Mouse (Mus musculus): ENCODE data around the gene Nfkbib. TPM values are rescaled to one million over a fixed set of nuclear protein-coding genes. Genes with fewer than 3 reads are reported as not detected.
A peak's percentile ranks its signal among the peaks of the same experiment; 100 is the strongest.

Nfkbib gene
- total RNA-seq, 4 experiments from 2014 or later: 22.8 to 29.1 (median 28.1) TPM

DNA sequence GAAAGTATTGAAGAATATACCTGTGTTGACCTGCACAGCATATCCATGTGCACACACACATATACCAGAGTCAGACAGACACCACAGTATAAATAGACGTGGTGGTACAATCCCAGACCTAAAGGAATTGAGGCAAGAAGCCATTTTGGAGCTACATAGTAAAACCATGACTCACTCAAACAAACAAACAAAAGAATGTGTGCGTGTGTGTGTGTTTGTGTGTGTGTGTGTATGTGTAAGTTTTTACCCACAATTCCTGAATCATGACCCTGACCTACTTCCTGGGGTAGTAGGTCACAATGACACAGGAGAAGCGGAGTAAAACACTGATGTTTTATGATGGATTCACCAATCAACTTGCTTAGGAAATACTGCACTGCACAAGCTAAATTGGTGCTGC lies 34.1 kb upstream of the Nfkbib start:
- no peak for DNase-seq (ENCODE audit: low spot score)

- no peak for DNase-seq (ENCODE audit: low spot score)
Measured at GRCm38 (mm10) chr7:28799994-28800393, 32.7 kb upstream of the Nfkbib start.

DNA sequence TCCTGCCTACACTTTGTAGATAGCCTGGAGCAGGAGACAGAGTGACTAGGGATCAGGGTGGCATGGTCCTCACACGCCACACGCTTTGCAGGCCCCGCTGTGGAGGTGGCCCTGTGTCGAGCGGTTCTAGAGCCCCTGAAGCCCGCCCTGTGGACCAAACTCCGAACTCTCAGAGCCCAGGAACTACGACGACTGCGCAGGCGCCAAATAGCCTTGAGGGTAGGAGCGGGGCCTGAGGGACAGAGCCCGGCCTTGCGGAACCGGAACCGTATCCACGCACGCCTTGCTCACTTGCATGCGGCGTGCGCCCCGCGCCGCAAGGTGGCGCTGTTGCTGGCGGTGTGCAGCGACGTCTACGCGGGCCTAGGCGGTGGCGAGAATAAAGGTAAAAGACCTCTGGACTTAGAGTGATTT lies 29.3 kb upstream of the Nfkbib start:
- DNase-seq (ENCODE audit: low spot score): peak; percentile 78

- peak; percentile 49 for DNase-seq (ENCODE audit: low spot score)
Measured at GRCm38 (mm10) chr7:28795832-28796231, 28.5 kb upstream of the Nfkbib start.

GRCm38 (mm10) chr7:28794496-28794895 lies 27.2 kb upstream of the Nfkbib start:
- DNase-seq (ENCODE audit: low spot score): no peak

GRCm38 (mm10) chr7:28793834-28794233 lies 26.5 kb upstream of the Nfkbib start:
- peak; percentile 33 for DNase-seq (ENCODE audit: low spot score)

DNA sequence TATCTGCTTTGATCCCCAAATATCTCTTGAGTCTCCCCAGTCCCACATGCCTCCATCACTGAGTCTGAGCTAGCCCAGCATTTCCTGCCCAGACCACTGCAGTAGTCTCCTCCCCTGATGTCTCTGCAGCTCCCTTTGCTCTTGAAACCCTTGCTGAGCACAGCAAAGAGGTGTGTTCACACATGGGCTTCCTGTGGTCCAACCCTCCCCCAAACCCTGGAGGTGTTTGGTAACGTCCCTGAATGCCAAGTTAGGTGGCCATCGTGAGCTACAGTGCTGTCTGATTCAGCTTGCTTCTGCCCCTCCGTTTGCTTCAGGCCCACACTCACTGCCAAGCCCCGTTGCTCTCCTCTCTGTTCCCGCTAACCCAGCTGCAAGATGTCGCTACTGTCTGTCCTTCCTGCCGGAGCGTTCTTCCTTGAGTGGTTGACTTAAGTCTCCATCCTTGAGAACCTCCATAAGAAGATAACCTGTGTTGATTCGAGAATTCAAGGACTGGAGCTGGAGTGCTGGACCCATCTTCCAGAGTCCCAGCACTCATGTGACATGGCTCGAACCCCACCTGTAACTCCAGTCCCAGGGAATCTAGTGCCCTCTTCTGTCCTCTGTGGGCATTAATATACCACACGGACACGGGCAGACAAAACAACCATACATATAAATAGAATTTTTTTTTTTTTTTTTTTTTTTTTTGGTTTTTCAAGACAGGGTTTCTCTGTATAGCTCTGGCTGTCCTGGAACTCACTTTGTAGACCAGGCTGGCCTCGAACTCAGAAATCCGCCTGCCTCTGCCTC lies 25.3 kb upstream of the Nfkbib start:
- no peak for DNase-seq (ENCODE audit: low spot score)

- no peak for DNase-seq (ENCODE audit: low spot score)
Measured at GRCm38 (mm10) chr7:28791706-28792105, 24.4 kb upstream of the Nfkbib start.

GRCm38 (mm10) chr7:28790066-28790806 lies 22.9 kb upstream of the Nfkbib start:
- DNase-seq (ENCODE audit: low spot score): no peak

DNA sequence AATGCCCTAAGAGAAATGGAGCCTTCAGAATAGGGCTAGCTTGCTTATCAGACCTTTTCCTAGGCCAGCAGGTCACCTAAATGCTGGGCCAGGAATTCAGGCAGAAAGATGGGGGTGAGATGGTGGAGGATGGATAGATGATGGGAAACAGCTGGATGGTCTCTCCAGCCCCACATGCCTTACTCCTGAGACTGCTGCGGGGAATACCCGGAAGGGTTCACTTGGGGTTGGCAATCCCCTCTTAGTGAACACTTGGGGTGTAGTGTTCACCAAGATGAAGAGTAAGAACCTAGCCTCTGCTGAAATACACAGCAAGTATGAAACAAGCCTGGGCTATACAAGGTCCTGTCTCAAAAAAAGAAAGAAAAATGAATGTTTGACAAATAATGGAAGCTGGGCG lies 21.9 kb upstream of the Nfkbib start:
- DNase-seq (ENCODE audit: low spot score): no peak

GRCm38 (mm10) chr7:28788307-28789195 lies 21.2 kb upstream of the Nfkbib start, which contains the start of gene Rinl:
Gene Rinl (plus strand): TSS chr7:28788969.
- DNase-seq (ENCODE audit: low spot score): no peak

- no peak for DNase-seq (ENCODE audit: low spot score)
Measured at GRCm38 (mm10) chr7:28787884-28788283, 20.6 kb upstream of the Nfkbib start.

DNA sequence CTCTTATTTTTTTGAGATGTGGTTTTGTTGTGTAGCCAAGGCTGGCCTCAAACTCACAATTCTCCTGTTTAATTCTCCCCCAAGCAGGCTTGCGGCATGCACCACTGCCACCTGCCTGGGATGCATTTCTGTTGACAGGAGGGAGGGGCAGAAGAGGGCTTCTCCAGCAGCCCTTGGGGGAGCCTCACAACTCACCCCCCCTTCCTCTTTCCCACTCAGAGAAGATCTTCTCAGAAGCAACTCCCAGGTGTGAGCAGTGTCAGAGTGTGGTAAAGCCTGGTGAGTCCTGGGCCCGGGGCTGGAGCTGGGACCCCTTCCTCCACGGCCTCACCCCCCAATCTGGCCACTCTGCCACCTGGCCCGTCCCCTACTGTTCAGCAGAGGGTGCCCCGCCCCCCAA lies 17.8 kb upstream of the Nfkbib start:
- no peak for DNase-seq (ENCODE audit: low spot score)

GRCm38 (mm10) chr7:28781261-28781663 lies 13.9 kb upstream of the Nfkbib start:
- no peak for DNase-seq (ENCODE audit: low spot score)

DNA sequence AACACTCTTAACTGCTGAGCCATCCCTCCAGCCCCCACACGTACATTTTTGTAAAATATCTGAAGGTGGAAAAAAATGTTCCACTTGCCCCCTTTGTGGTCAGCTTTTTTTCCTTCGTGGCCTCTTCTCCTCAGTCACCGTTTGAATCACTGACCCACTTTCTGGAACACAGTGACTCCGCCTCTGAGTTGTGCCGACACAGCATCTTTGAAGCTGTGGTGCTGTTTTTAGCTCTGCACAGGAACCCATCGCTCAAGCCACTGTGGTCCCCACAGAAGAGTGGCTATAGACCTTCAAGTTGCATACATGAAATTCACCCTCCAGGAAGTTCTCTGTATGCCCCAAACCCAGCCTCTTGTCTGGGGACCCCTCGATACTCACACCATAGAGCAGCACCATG lies 13.5 kb upstream of the Nfkbib start:
- DNase-seq (ENCODE audit: low spot score): no peak

- peak; percentile 93 for DNase-seq (ENCODE audit: low spot score)
Measured at GRCm38 (mm10) chr7:28780067-28780658, 12.9 kb upstream of the Nfkbib start.

DNA sequence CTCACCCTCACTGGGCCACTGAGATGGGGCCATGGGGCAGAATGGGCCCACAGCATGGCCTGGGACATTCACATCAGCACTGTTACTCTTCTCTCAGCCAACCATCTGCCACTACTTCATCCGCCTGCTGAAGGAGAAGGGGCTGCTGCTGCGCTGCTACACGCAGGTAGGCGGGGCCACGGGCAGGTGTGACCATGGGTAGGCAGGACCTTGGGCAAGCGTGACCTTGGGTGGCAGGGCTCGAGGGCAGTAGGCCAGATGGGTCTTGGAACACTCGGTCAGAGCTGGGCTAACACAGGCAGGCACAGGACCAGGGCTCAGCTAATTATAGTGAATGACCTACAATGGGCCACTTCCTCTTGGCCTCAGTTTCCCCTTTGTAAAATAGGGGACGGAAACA lies 11.5 kb upstream of the Nfkbib start:
- DNase-seq (ENCODE audit: low spot score): no peak

GRCm38 (mm10) chr7:28775129-28775528 lies 7.8 kb upstream of the Nfkbib start:
- DNase-seq (ENCODE audit: low spot score): no peak

- no peak for DNase-seq (ENCODE audit: low spot score)
Measured at GRCm38 (mm10) chr7:28774164-28774563, 6.9 kb upstream of the Nfkbib start.

DNA sequence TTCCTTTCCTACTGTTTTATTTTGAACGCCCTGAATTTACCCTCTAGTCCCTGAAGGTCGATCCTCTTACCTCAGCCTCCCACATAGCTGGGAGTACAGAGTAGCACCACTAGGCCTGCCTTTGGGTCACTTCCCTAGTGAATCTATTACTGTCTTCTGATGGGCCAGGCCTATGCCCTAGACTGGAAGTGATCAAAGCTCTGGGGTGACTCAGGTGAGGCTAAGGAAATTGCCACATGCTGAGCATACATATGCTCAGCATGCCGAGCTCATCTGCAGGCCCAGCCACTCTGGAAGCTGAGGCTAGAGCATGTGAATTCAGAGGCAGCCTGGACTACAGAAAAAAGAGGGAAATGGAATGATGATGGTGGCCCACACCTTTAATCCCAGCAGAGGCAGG lies 5.9 kb upstream of the Nfkbib start:
- no peak for DNase-seq (ENCODE audit: low spot score)

- no peak for DNase-seq (ENCODE audit: low spot score)
Measured at GRCm38 (mm10) chr7:28771867-28772266, 4.6 kb upstream of the Nfkbib start.

GRCm38 (mm10) chr7:28770309-28770708 lies 3.0 kb upstream of the Nfkbib start:
- no peak for DNase-seq (ENCODE audit: low spot score)

All from heart, adult 8-10 months (tissue).